Mouse (Mus musculus) MEL (cell line): Measurements from ENCODE around the gene Gm10447.

Source experiments
- GATA1 ChIP-seq: IDR thresholded peaks from 2 replicates; pipeline ENCODE4 v1.6.1; 2011; ENCODE audit warnings: low read depth, low read length, improper control_type of control experiment
- POLR2A ChIP-seq, 2 experiments: IDR thresholded peaks; 2 replicates each; pipeline ENCODE4 v1.6.1; 2011 to 2012; ENCODE audit warnings: low read length in 2 of 2, mild to moderate bottlenecking in 2 of 2, control low read depth in 1 of 2, improper control_type of control experiment in 1 of 2, low read depth in 1 of 2, moderate library complexity in 1 of 2; ENCODE audit not compliant: control insufficient read depth in 1 of 2, insufficient read depth in 1 of 2, poor library complexity in 1 of 2
- SMC3 ChIP-seq: IDR thresholded peaks from 2 replicates; pipeline ENCODE4 v1.6.1; 2011; ENCODE audit warnings: low read depth, low read length, improper control_type of control experiment

- TF ChIP-seq SMC3 (no peak), GATA1 (no peak), POLR2A (IDR thresholded peaks at IDR 0.05; ENCODE audit: control insufficient read depth in 1 of 2, insufficient read depth in 1 of 2, low read depth in 1 of 2, low read length in 2 of 2, poor library complexity in 1 of 2) (no peak)
Observed at GRCm38 (mm10) chr11:53496946-53497345, 40.0 kb upstream of the Gm10447 start.
